Mouse (Mus musculus) heart, postnatal 25 days (tissue): Measurements from ENCODE around the gene Plekha1. TPM values are rescaled to one million over a fixed set of nuclear protein-coding genes. Genes with fewer than 3 reads are reported as not detected.

ENCODE experiments used
- DNase-seq: peaks from one replicate; pipeline ENCODE4 v3.0.0; 2022; ENCODE audit warnings: low spot score
- intact Hi-C: fragments of 180-260 bp; cut with DNase I; formaldehyde crosslinking; loops from one replicate; pipeline ENCODE4 v1.15.1; 2025
- microRNA-seq: library from miRNA; unstranded; fragments of <30 nt; microRNA quantifications from one replicate; pipeline ENCODE4 v1.2.0, GENCODE M21; 2022
- total RNA-seq, 2 experiments: library from RNA; stranded (reverse); gene quantifications; 2 replicates each; pipeline ENCODE4 v1.2.3; 2021

The Plekha1 gene
- total RNA-seq, 2 experiments from 2014 or later: 37.3 to 42.6 TPM

- intact Hi-C loops: no loop called here
- DNase-seq: no peak
These were observed 80.7 kb downstream of the Plekha1 start for GRCm38 (mm10) chr7:130946303-130946702.

GRCm38 (mm10) chr7:130948563-130949208, 83.1 kb downstream of the Plekha1 start:
- intact Hi-C loops: no loop called here
- no peak for DNase-seq

GRCm38 (mm10) chr7:130949331-130949751, 83.8 kb downstream of the Plekha1 start:
- DNase-seq: peak; percentile 54
- intact Hi-C loops: no loop called here

GRCm38 (mm10) chr7:130950482-130950881, 84.9 kb downstream of the Plekha1 start:
- intact Hi-C loops: no loop called here
- no peak for DNase-seq

- intact Hi-C loops: no loop called here
- DNase-seq: no peak
These were observed 85.4 kb downstream of the Plekha1 start for GRCm38 (mm10) chr7:130951004-130951403.

- intact Hi-C loops: no loop called here
- no peak for DNase-seq
These were observed 87.8 kb downstream of the Plekha1 start for GRCm38 (mm10) chr7:130953376-130953775.

- intact Hi-C loops: no loop called here
- no peak for DNase-seq
These were observed 88.6 kb downstream of the Plekha1 start for GRCm38 (mm10) chr7:130954177-130954601.

GRCm38 (mm10) chr7:130958551-130958950, 93.0 kb downstream of the Plekha1 start:
- intact Hi-C loops: no loop called here

GRCm38 (mm10) chr7:130959868-130960267, 94.3 kb downstream of the Plekha1 start:
- peak; percentile 69 for DNase-seq
- intact Hi-C loops: loop anchor here (2.0 kb wide), 1 partner anchor 23 kb away; the partner anchor contains the start of gene Htra1

More at GRCm38 (mm10) chr7:130958551-130958950, 93.0 kb downstream of the Plekha1 start:
- no peak for DNase-seq

- DNase-seq: no peak
- intact Hi-C loops: loop anchor here (2.0 kb wide), 1 partner anchor 25 kb away; the partner anchor contains the start of gene Htra1
These were observed 95.9 kb downstream of the Plekha1 start for GRCm38 (mm10) chr7:130961429-130961828.

Small RNA genes within 50 kb of the gene (microRNA-seq; reads per million reads assigned to microRNA genes)
- gene Mir7061: not detected

Other genes starting within 250 kb of the Plekha1 start
- gene Btbd16, start 91.7 kb upstream of the Plekha1 start, total RNA-seq: not detected
- 100 to 1,000 TPM; 122 to 142 TPM for gene Htra1, start 70.4 kb downstream of the Plekha1 start, total RNA-seq
- not detected for gene Dmbt1, start 166.3 kb downstream of the Plekha1 start, total RNA-seq